Mouse (Mus musculus) lung, postnatal 14 days (tissue): ENCODE measurements around the gene Sptbn1.

Experiments used
- DNase-seq: peaks from one replicate; pipeline ENCODE4 v3.0.0; 2021

The Sptbn1 gene

DNA sequence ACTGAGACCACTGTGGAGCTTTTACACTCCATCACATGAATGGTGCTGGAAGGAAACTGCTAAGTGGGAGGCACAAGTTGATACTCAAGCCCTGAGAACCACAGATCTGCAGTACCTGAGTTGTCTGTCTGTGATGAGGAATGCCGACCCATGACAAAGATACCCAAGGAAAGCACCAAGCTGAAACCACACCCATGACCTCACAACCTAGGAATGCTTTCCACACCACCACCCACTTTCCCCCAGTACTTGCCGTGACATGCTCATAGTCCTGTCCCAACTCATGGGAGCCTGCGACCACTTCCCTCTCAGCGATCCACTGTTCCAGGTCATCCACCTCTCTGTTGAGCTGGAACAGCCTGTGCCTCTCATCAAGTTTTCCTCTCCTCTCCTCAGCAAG lies 149.9 kb downstream of the Sptbn1 start:
- DNase-seq = no peak

DNA sequence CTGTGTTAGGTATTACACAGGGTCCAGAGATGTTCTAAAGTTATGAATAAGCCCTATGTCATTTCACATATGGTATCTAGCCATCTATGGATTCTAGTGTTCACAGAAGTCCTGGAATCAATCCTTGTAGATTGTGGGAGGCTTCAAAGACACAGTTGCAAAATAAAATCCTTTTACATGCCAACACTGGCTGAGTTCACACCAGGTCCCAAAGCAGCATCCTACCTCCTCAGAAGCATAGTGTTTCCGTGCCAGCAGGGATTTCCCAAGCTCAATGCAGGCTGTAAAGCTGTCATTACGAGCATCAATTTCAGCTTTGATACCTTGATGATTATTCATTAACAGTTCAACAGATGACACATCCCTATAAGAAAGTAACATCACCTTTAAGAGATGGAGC lies 154.3 kb downstream of the Sptbn1 start:
- DNase-seq = no peak

DNA sequence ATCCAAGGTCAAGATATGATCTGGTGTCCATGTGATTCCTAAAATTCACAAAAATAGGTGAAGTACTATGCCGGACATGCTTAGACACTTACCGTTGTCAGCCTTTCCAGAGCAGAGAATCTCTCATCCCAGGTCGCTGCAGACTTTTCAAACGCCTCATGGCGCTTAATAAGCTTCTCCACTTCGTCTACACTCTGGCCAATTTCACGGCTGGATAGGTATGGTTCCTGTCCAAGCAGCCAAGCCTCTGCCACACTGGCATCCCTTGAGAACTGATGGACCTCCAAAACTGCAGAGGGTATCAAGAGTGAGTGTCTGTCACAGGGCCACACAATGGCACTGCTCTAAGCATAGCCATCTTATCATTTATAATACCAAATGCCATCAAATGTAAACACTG lies 157.3 kb downstream of the Sptbn1 start:
- no peak for DNase-seq

DNA sequence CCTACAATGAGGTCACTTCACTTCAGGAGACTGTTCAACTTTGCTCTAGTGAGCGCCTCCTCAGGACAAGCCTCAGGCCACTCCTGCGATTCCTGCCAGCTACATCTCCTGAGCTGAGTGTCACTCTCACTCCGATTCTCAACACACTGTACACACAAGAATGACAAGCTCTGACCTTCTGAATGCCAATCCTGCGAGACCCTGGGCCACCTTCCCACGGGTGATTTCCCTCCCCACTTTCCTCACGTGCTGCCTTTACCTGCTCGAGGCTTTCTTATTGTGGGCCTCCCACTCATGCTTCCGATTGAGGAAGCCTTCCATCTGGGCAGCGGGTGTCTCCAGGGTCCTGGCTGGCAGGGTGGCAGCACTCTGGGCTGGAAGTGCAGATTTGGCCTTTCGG lies 163.8 kb downstream of the Sptbn1 start:
- no peak for DNase-seq

DNA sequence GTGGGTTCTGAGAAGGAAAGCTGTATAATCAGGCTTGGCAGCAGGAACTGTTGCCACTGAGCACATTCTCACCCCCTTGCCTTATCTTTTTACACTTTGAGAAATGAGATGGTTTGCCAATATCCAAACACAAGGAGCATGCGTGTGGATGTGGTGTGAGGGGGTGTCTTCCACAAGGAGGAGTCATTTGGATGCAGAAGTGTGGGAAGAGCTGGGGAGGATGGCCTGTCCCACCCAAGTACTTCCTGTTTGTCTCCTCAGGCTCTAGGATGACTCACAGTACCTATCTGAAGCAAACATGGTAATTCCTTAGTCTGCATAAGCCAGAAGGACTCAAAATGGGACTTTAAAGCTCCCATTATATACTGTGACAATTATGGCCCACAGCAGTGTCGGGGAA lies 165.4 kb downstream of the Sptbn1 start:
- DNase-seq = no peak

DNA sequence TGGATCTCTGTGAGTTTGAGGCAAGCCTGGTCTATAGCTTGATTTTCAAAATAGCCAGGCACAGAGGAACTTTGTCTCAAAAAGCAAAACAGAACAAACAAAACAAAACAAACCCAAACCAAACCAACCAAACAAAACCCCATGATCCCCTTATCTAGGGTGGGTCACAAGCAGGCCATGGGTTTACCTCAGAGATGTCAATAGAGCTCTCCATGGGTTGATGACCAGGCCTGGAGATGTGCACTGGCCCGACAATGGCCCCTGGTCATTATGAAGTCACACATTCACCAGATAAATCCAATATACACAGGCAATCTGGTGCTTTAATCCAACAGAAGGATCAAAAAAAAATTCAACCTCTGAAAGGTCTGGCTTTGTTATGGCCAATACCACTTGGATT lies 166.2 kb downstream of the Sptbn1 start:
- DNase-seq = no peak

DNA sequence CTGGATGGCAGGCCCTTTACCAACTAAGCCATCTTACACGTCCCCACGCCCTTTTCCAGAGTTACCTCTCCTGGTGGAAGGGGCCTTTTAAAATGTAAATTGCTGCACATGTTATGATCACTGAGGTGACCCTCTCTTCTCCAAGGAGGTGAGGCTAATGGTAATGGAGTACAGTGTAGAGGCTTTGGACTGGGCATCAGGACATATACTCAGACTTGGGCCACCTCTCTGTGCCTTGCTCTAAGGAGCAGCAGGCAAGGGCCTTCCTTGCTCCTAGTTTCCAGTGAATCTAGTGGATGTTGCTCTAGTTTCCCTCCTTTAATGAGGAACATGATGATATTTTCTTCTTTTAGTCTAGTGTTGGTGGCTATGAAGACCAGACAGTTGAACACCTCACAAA lies 166.8 kb downstream of the Sptbn1 start:
- no peak for DNase-seq

DNA sequence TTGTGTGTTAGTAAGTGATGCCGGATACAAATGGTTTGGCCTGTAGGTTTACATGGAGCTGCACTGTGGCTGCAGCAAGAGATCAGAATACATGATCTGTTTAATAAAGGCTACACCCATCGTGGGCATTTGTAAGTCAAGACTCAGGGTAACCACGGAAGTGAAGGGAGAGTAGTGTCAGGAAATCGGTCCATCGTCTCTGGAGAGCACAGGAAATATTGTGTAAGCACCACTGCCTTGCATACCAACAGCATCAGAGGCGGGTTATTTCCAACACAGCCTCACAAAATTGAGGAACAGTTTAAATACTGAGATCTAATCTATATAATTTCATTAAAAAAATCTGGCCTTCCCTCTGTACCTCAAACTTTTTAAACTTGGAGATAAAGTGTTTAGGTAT lies 168.1 kb downstream of the Sptbn1 start:
- no peak for DNase-seq

DNA sequence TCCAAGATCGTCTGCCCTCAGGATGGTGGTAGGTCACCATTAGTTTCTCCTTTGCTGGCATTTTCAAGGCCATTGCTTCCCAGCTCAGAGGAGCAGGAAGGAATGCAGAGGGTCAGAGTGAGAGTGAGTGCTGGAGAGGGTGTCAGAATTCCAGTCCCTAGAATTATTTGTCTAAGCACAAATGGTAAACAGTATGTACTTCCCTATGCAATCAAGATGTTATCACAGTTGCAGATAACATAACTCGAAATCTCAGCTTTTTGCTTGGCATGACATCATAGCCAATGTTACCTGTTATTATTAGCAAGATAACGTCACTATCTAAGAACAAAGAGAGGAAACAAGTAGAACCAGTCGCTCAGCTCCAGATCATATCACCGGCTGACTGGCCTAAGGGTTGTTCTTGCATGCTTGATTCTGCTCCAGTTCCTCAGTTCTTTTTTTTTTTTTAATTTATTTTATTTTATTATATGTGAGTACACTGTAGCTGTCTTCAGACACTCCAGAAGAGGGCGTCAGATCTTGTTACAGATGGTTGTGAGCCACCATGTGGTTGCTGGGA lies 172.7 kb downstream of the Sptbn1 start:
- no peak for DNase-seq

DNA sequence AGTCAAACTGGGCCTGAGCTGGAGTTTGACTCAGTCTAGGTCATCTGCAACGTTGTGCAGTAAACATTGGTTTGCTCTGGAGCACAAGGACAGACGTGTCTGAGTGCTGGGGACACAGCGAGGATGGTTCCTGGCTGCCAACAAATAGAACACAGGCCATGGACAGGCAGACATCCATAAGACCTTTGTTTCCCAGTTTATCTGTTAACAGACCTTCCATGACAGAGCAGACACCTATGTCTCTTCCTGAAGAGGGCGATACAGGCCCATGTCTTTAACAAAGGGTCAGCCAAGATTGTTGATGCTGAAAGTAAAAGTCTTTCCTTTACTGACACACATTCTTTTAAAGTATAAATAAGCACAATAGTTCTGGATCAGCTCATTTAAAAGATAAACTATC lies 176.1 kb downstream of the Sptbn1 start:
- DNase-seq = no peak

DNA sequence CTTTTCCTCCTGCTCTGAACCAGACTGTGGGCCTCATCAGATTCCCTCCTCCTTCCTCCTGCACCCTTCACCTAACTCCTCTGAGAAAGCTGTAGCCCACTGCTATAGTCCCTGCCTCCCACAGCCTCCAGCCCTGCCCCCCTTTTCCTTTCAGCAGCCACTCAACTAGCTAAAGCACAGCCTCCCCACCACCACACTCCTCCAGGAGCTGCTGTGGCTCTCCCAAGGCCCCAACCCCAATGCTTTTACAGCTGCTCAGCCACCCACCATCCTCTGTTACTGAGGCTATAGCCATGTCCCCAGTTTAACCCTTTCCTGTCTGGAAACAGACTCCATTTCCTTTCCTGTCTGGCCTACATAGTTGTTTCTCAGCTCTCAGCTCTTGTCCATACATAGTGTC lies 182.9 kb downstream of the Sptbn1 start:
- DNase-seq = no peak

DNA sequence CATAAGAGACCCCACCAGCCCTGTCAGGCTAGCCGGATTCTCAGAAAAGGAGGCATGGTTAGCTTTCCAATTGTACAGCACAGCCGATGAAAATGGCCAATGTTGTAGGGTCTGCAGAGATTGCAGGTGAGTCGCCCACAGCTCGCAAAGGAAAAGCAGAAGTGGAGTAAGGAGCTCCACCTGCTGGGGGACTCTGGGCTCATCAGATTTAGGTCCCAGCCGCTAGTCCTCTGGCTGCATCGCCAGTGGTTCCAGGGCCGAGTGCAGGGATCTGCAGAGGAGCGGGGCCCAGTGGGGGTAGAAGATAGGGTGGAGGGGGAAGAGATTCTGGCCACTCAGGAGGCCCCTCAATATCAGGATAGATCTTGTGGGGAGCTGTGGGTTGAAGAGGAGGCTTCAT lies 210.7 kb downstream of the Sptbn1 start:
- DNase-seq = no peak
